Mouse (Mus musculus) lung, adult 2 months (tissue): ENCODE measurements around the gene Col5a1. TPM values are rescaled to one million over a fixed set of nuclear protein-coding genes. Genes with fewer than 3 reads are reported as not detected.

ENCODE experiments used
- DNase-seq: peaks from one replicate; pipeline ENCODE4 v3.0.0; 2022
- H3K4me1 ChIP-seq: fragments of 200-500 bp; 2 replicates; pipeline ENCODE4 v1.6.1; 2011; ENCODE audit warnings: low read length; ENCODE audit not compliant: control insufficient read depth, insufficient read depth
- H3K4me3 ChIP-seq: fragments of 200-500 bp; replicated peaks from 2 replicates; pipeline ENCODE3; 2011; ENCODE audit warnings: low read depth, mild to moderate bottlenecking, control low read depth, low read length; ENCODE audit errors: extremely low read depth
- CTCF ChIP-seq: fragments of 200-500 bp; IDR thresholded peaks from 2 replicates; pipeline ENCODE4 v1.5.1; 2011; ENCODE audit warnings: mild to moderate bottlenecking, low read length, control low read depth; ENCODE audit not compliant: insufficient read depth
- POLR2A ChIP-seq: fragments of 200-500 bp; IDR thresholded peaks from 2 replicates; pipeline ENCODE4 v1.6.1; 2011; ENCODE audit warnings: low read depth, mild to moderate bottlenecking, control low read depth, low read length, borderline replicate concordance; ENCODE audit errors: extremely low read depth
- WGBS: fragments of 180-500 bp; shearing (Covaris S2); methylation state at CpG from one replicate; pipeline ENCODE4 v1.1.7; 2018; 5-methylcytosine and 5-hydroxymethylcytosine counted together
- polyA plus RNA-seq: library from polyadenylated mRNA; depleted of rRNA; stranded (reverse); fragments of >200 nt; gene quantifications from 2 replicates; pipeline ENCODE4 v1.2.3, GENCODE M21; 2012

The Col5a1 gene
- polyA plus RNA-seq, 1 experiment: 18.8 TPM

DNA sequence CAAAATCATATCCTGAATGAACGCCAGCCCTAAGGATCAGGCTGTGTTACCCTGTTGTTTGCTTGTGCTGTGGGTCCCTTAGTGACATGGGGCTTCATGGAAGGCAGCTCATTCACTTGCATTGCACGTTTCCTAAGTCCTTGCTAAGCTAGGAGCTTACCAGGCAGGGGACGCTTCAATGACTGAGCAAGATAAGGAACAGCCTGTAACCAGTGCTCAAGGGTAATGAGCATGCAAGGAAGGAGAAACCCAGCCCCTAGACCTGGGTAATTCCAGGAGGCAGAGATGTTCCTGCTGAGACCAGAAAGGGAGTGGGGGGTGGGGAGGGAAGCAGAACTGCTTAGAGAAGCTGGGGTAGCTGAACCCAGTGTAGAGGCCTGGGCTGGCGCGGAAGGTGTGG is 107.2 kb downstream of the Col5a1 start:
- Histone ChIP-seq H3K4me3 (no peak overlapping the region), H3K4me1 (no peaks in the 10 kb centered on the region)
- DNase-seq: no peak
- WGBS: 81% methylated on average over 5 of the region's 5 CpGs
- TF ChIP-seq CTCF (no peak), POLR2A (no peak)

GRCm38 (mm10) chr2:27999996-28000583 is 113.9 kb downstream of the Col5a1 start:
- DNase-seq: no peak
- H3K4me1 ChIP-seq: no peaks in the 10 kb centered on the region
- H3K4me3 ChIP-seq: no peak overlapping the region
- TF ChIP-seq CTCF (no peak), POLR2A (no peak)
- 73% methylated on average over 9 of the region's 9 CpGs for WGBS

- Histone ChIP-seq H3K4me3 (no peak overlapping the region), H3K4me1 (no peaks in the 10 kb centered on the region)
- WGBS: 79% methylated on average over 3 of the region's 3 CpGs
- TF ChIP-seq CTCF: no peak
- no peak for TF ChIP-seq POLR2A
- DNase-seq: no peak
These were observed 114.4 kb downstream of the Col5a1 start for GRCm38 (mm10) chr2:28000660-28001059.

- DNase-seq: no peak
These were observed 115.0 kb downstream of the Col5a1 start for GRCm38 (mm10) chr2:28001206-28001605.

GRCm38 (mm10) chr2:28005187-28005586 is 119.0 kb downstream of the Col5a1 start:
- WGBS: 74% methylated on average over 4 of the region's 4 CpGs
- no peaks in the 10 kb centered on the region for H3K4me1 ChIP-seq

More at GRCm38 (mm10) chr2:28001206-28001605, 115.0 kb downstream of the Col5a1 start:
- 92% methylated on average over 11 of the region's 11 CpGs for WGBS
- Histone ChIP-seq H3K4me1 (no peaks in the 10 kb centered on the region), H3K4me3 (no peak overlapping the region)
- no peak for TF ChIP-seq POLR2A
- no peak for TF ChIP-seq CTCF

DNA sequence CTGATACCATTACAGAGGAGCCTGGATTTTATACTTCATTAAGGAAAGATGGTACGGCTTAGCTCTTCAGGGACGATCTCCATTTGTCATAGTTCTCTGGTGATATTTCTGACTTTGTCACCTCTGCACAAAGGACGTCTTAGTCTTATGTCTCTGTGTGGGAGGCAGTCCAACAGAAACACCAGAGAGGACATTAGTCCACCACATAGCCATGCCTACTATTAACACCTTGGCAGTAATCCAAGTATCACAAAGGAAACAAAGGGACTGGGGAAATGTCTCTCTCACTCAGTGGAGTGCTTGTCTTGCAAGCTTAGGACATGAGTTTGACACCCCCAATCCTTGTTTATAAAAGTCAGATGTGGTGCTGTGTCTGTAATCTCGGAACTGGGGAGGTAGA is 122.0 kb downstream of the Col5a1 start:
- DNase-seq: no peak
- no peak for TF ChIP-seq CTCF
- TF ChIP-seq POLR2A: no peak
- Histone ChIP-seq H3K4me3 (no peak overlapping the region), H3K4me1 (no peaks in the 10 kb centered on the region)
- WGBS: 30% methylated on average over 4 of the region's 4 CpGs

More at GRCm38 (mm10) chr2:28005187-28005586, 119.0 kb downstream of the Col5a1 start:
- no peak for DNase-seq
- TF ChIP-seq POLR2A (no peak), CTCF (no peak)
- no peak overlapping the region for H3K4me3 ChIP-seq

- H3K4me1 ChIP-seq: no peaks in the 10 kb centered on the region
- no peak for DNase-seq
- WGBS: 72% methylated on average over 3 of the region's 3 CpGs
- H3K4me3 ChIP-seq: no peak overlapping the region
- TF ChIP-seq POLR2A: no peak
These were observed 126.1 kb downstream of the Col5a1 start for GRCm38 (mm10) chr2:28012367-28012766.

DNA sequence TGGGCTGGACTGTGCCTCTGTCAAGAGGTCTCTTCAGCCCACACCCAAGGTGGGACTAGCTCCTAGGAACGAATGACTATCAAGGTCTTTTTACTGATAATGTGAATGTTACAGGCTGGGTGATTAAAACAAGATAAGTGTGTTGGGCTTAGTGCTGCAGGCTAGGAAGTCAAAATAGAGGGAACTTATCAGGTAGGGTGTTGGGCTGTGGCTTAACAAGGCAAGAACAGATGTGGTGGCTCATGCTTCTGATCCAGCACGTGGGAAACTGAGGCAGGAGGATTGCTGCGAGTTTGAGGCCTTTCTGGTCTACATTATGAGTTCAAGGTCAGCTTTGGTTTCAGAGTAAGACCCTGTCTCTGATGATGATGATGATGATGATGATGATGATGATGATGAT is 128.6 kb downstream of the Col5a1 start:
- no peaks in the 10 kb centered on the region for H3K4me1 ChIP-seq
- no peak overlapping the region for H3K4me3 ChIP-seq
- DNase-seq: no peak
- TF ChIP-seq POLR2A: no peak
- TF ChIP-seq CTCF: no peak
- 77% methylated on average over 3 of the region's 3 CpGs for WGBS

- WGBS: 93% methylated on average over 6 of the region's 6 CpGs
- Histone ChIP-seq H3K4me3 (no peak overlapping the region), H3K4me1 (no peaks in the 10 kb centered on the region)
- no peak for DNase-seq
- TF ChIP-seq CTCF: no peak
- no peak for TF ChIP-seq POLR2A
These were observed 138.2 kb downstream of the Col5a1 start for GRCm38 (mm10) chr2:28024416-28024815.

DNA sequence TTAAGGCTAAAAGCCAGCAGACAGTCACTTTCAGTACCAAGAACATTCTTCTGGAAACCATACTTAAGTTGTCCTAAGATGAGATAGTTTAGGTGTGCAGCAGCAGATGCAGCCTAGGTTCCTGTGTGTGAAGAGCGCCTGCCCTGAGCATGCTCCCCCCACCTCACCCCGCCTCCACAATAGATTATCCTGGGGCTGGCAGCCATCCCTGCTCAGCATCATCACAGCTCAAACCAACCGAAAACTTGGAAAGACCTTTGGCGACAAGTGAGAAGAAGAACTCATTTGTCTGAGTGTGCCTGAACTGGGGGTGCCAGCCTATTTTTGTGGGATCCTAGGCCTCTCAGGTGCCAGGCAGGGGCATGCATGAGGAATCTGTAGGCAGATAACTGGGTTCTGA is 139.6 kb downstream of the Col5a1 start:
- DNase-seq: no peak
- WGBS: 84% methylated on average over 4 of the region's 4 CpGs
- Histone ChIP-seq H3K4me3 (no peak overlapping the region), H3K4me1 (no peaks in the 10 kb centered on the region)
- TF ChIP-seq CTCF: no peak
- TF ChIP-seq POLR2A: no peak
